Mouse (Mus musculus) T-helper 2 cell (primary cell): ENCODE data around the gene Stambpl1.

Experiments
- in situ Hi-C: fragments of 300-600 bp; cut with MboI, MseI; formaldehyde crosslinking; loops from one replicate; pipeline ENCODE4 v1.15.1; 2025; ENCODE audit warnings: high pct_unique_total_duplicates

Stambpl1 gene

GRCm38 (mm10) chr19:34236049-34236448 is 44.0 kb downstream of the Stambpl1 start:
- in situ Hi-C loops = loop anchor here (25.0 kb wide), 1 partner anchor 849 kb away; the partner anchor contains the start of gene Rnls

- in situ Hi-C loops = loop anchor here (25.0 kb wide), 1 partner anchor 850 kb away; the partner anchor contains the start of gene Rnls
Measured at GRCm38 (mm10) chr19:34237746-34238145, 45.7 kb downstream of the Stambpl1 start.

GRCm38 (mm10) chr19:34240273-34241039 is 48.4 kb downstream of the Stambpl1 start:
- in situ Hi-C loops = loop anchor here (5.0 to 25.0 kb wide), 2 partner anchors 237 to 853 kb away; partner anchors contain the start of genes Ch25h and Rnls

- in situ Hi-C loops = loop anchor here (5.0 to 25.0 kb wide), 2 partner anchors 236 to 854 kb away; partner anchors contain the start of genes Ch25h and Rnls
Measured at GRCm38 (mm10) chr19:34241247-34241915, 49.4 kb downstream of the Stambpl1 start.

GRCm38 (mm10) chr19:34242925-34243324 is 50.9 kb downstream of the Stambpl1 start:
- in situ Hi-C loops = loop anchor here (5.0 to 25.0 kb wide), 2 partner anchors 234 to 856 kb away; partner anchors contain the start of genes Ch25h and Rnls

GRCm38 (mm10) chr19:34244056-34244455 is 52.0 kb downstream of the Stambpl1 start:
- in situ Hi-C loops = loop anchor here (5.0 to 25.0 kb wide), 2 partner anchors 233 to 857 kb away; partner anchors contain the start of genes Ch25h and Rnls

GRCm38 (mm10) chr19:34248558-34248957 is 56.5 kb downstream of the Stambpl1 start:
- in situ Hi-C loops = loop anchor here (5.0 to 25.0 kb wide), 3 partner anchors 44 to 861 kb away; partner anchors contain the start of genes Fas and Rnls

GRCm38 (mm10) chr19:34250621-34251020 is 58.6 kb downstream of the Stambpl1 start:
- in situ Hi-C loops = loop anchor here (10.0 kb wide), 1 partner anchor 64 kb away; no protein-coding TSS in a partner anchor

GRCm38 (mm10) chr19:34251900-34252299 is 59.9 kb downstream of the Stambpl1 start:
- in situ Hi-C loops = loop anchor here (10.0 kb wide), 1 partner anchor 63 kb away; no protein-coding TSS in a partner anchor

GRCm38 (mm10) chr19:34252450-34252849 is 60.4 kb downstream of the Stambpl1 start:
- in situ Hi-C loops = loop anchor here (10.0 kb wide), 1 partner anchor 62 kb away; no protein-coding TSS in a partner anchor

- in situ Hi-C loops = loop anchor here (10.0 kb wide), 1 partner anchor 61 kb away; no protein-coding TSS in a partner anchor
Measured at GRCm38 (mm10) chr19:34254101-34254879, 62.3 kb downstream of the Stambpl1 start.

- in situ Hi-C loops = loop anchor here (10.0 kb wide), 1 partner anchor 60 kb away; no protein-coding TSS in a partner anchor
Measured at GRCm38 (mm10) chr19:34254880-34255681, 63.1 kb downstream of the Stambpl1 start, which contains the start of gene Acta2. Gene Acta2 (minus strand): TSS chr19:34255590.

GRCm38 (mm10) chr19:34256149-34256548 is 64.1 kb downstream of the Stambpl1 start:
- in situ Hi-C loops = loop anchor here (10.0 kb wide), 1 partner anchor 59 kb away; no protein-coding TSS in a partner anchor

- in situ Hi-C loops = loop anchor here (10.0 kb wide), 1 partner anchor 58 kb away; no protein-coding TSS in a partner anchor
Measured at GRCm38 (mm10) chr19:34256936-34257335, 64.9 kb downstream of the Stambpl1 start.

- in situ Hi-C loops = no loop called here
Measured at GRCm38 (mm10) chr19:34262273-34262974, 70.4 kb downstream of the Stambpl1 start.

- in situ Hi-C loops = no loop called here
Measured at GRCm38 (mm10) chr19:34265604-34266193, 73.7 kb downstream of the Stambpl1 start.

GRCm38 (mm10) chr19:34268991-34269390 is 77.0 kb downstream of the Stambpl1 start:
- in situ Hi-C loops = no loop called here

- in situ Hi-C loops = loop anchor here (10.0 kb wide), 1 partner anchor 1375 kb away; no protein-coding TSS in a partner anchor
Measured at GRCm38 (mm10) chr19:34270106-34270726, 78.2 kb downstream of the Stambpl1 start.
